23 mouse cellular contexts compared by ENCODE assay signal in the genomic region with DNA sequence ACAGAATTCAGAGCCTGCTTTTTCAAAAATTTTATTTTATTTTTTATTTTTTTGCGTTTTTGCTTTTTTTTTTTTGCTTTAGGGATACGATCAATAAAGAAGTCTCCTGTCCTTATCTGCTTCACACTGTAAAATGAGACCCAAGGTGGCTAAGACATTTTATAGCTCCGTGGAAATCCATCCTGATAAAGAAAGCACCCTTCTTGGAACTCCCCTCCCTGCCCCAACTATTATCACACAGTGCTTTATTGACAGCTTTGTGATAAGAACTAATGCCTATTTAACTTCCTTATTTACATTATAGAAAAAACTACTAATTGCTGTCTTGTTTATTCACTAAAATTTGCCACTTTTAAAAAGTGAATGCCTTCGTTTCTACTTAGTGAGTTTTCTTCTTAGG.
A peak's percentile ranks its signal among the peaks of the same experiment; 100 is the strongest.
DNase-seq lines count a peak whose midpoint lies in the region; ATAC-seq and TF ChIP-seq lines count a peak whose summit lies in the region.
"Had no signal": no experiment of that assay in that cellular context is flagged by ENCODE, and none has a peak within 500 bp of the region (broad histone marks: within the 10 kb centered on the region; RNA-seq: fewer than 3 reads in every experiment).

No protein-coding gene starts in this region.

- no peak for TF ChIP-seq POLR2A in MEL (IDR thresholded peaks at IDR 0.05; ENCODE audit: control insufficient read depth in 1 of 2, insufficient read depth in 1 of 2, low read depth in 1 of 2, low read length in 2 of 2, poor library complexity in 1 of 2)

- WGBS in intestine, embryonic 16.5 days, result 41% methylated on average over 4 of the region's 4 CpGs
- WGBS in liver, embryonic 16.5 days (ENCODE audit: insufficient replicate concordance), result 26% methylated on average over 4 of the region's 4 CpGs

- ATAC-seq in intestine, embryonic 16.5 days, result peak; percentile 80
- ATAC-seq in liver, embryonic 16.5 days (ENCODE audit: low read depth), result peak; percentile 45; the same call in 1 of the 2 replicates
- ATAC-seq: activated CD4-positive, CD25-positive, alpha-beta regulatory T cell, adult 4 months; CD4-positive, CD25-positive, alpha-beta regulatory T cell, adult 4 months; forebrain, embryonic 16.5 days; hindbrain, postnatal 0 days; Patski had no signal

- no peak overlapping the region for H3K4me3 ChIP-seq in MEL (ENCODE audit: control insufficient read depth in 1 of 2, insufficient read depth in 1 of 2, low read depth in 2 of 2, low read length in 2 of 2)
- H3K4me3 ChIP-seq in intestine, embryonic 16.5 days (ENCODE audit: low read length), result no peak overlapping the region
- no peak overlapping the region for H3K4me3 ChIP-seq in liver, embryonic 16.5 days (ENCODE audit: low read depth, low read length)
- H3K4me3 ChIP-seq: embryonic facial prominence, embryonic 13.5 days; forebrain, embryonic 12.5 days; gastrocnemius, adult 2 months; heart, embryonic 10.5 days; hindbrain, embryonic 13.5 days had no signal

- H3K79me2 ChIP-seq in MEL (ENCODE audit: control insufficient read depth, insufficient read depth, low read length, poor library complexity), result no peaks in the 10 kb centered on the region

- no peaks in the 10 kb centered on the region for H3K27me3 ChIP-seq in MEL (ENCODE audit: control insufficient read depth in 1 of 2, insufficient read depth in 2 of 2, low read length in 2 of 2)
- H3K27me3 ChIP-seq in intestine, embryonic 16.5 days (replicated peaks; ENCODE audit: control insufficient read depth, insufficient read depth, low read length), result no peaks in the 10 kb centered on the region
- H3K27me3 ChIP-seq in liver, embryonic 16.5 days (ENCODE audit: control insufficient read depth, insufficient read depth, low read depth, low read length), result no peaks in the 10 kb centered on the region
- H3K27me3 ChIP-seq: embryonic facial prominence, embryonic 13.5 days; forebrain, embryonic 12.5 days; hindbrain, embryonic 13.5 days; Patski had no signal

- peak; percentile 91 to 94 for TF ChIP-seq EP300 in MEL (IDR thresholded peaks at IDR 0.05; ENCODE audit: low read depth in 1 of 2, low read length in 2 of 2)

- H3K4me2 ChIP-seq in intestine, embryonic 16.5 days (ENCODE audit: low read depth, low read length), result no peak overlapping the region
- H3K4me2 ChIP-seq in liver, embryonic 16.5 days (ENCODE audit: low read depth, low read length), result no peak overlapping the region
- H3K4me2 ChIP-seq: embryonic facial prominence, embryonic 13.5 days; forebrain, embryonic 12.5 days; hindbrain, embryonic 13.5 days had no signal

- peaks cover 0 to 30% of the 10 kb centered on the region in 2 experiments; a peak in 2 of 4 replicates for H3K36me3 ChIP-seq in MEL (ENCODE audit: control insufficient read depth in 1 of 2, insufficient read depth in 2 of 2, low read length in 2 of 2)
- H3K36me3 ChIP-seq in intestine, embryonic 16.5 days (ENCODE audit: control insufficient read depth, insufficient read depth, low read length), result no peaks in the 10 kb centered on the region
- H3K36me3 ChIP-seq in liver, embryonic 16.5 days (ENCODE audit: control insufficient read depth, insufficient read depth), result no peaks in the 10 kb centered on the region
- H3K36me3 ChIP-seq: embryonic facial prominence, embryonic 13.5 days; forebrain, embryonic 12.5 days; heart, embryonic 10.5 days; hindbrain, embryonic 13.5 days had no signal

- no peaks in the 10 kb centered on the region for H3K9me3 ChIP-seq in MEL (replicated peaks; ENCODE audit: insufficient read depth, low read length)
- no peaks in the 10 kb centered on the region for H3K9me3 ChIP-seq in intestine, embryonic 16.5 days (ENCODE audit: control insufficient read depth, low read length)
- no peaks in the 10 kb centered on the region for H3K9me3 ChIP-seq in liver, embryonic 16.5 days (replicated peaks; ENCODE audit: control insufficient read depth, low read length)
- H3K9me3 ChIP-seq: embryonic facial prominence, embryonic 13.5 days; forebrain, embryonic 12.5 days; heart, embryonic 10.5 days; hindbrain, embryonic 13.5 days had no signal

- DNase-seq in MEL (ENCODE audit: low read depth, low spot score), result peak; percentile 54
- no peak for DNase-seq in heart, postnatal 36 days
- DNase-seq in kidney, adult 9 months, result no peak
- no peak for DNase-seq in frontal cortex, adult 2 months (ENCODE audit: extremely low spot score in 1 of 2, low spot score in 1 of 2)
- DNase-seq: adrenal gland, postnatal 14 days; cerebellum, adult 18-20 months; cerebellum, adult 9-11 months; cerebellum, postnatal 36 days; gastrocnemius, adult 2 months; gastrocnemius, postnatal 36 days; heart, adult 11 months; heart, postnatal 10 days had no signal

- no peak overlapping the region; the same call in 1 of the 2 replicates for H3K27ac ChIP-seq in MEL (ENCODE audit: control insufficient read depth, low read depth, low read length)
- no peak overlapping the region for H3K27ac ChIP-seq in intestine, embryonic 16.5 days (ENCODE audit: low read length)
- no peak overlapping the region for H3K27ac ChIP-seq in liver, embryonic 16.5 days (ENCODE audit: low read length)
- H3K27ac ChIP-seq: embryonic facial prominence, embryonic 13.5 days; forebrain, embryonic 12.5 days; gastrocnemius, adult 2 months; heart, embryonic 10.5 days; hindbrain, embryonic 13.5 days; hindbrain, postnatal 0 days had no signal

- peaks cover 14 to 16% of the 10 kb centered on the region in 2 experiments for H3K4me1 ChIP-seq in MEL (ENCODE audit: control insufficient read depth in 1 of 2, insufficient read depth in 2 of 2, low read length in 2 of 2)
- H3K4me1 ChIP-seq in intestine, embryonic 16.5 days (ENCODE audit: control insufficient read depth, insufficient read depth, low read length), result 0 out of 2 replicates have a peak, but pooled peaks cover 5% of the 10 kb centered on the region
- no peaks in the 10 kb centered on the region; the same call in 1 of the 2 replicates for H3K4me1 ChIP-seq in liver, embryonic 16.5 days (ENCODE audit: control insufficient read depth, low read depth, low read length)
- H3K4me1 ChIP-seq: embryonic facial prominence, embryonic 13.5 days; forebrain, embryonic 12.5 days; heart, embryonic 10.5 days had no signal

- intact Hi-C loops in heart, postnatal 36 days (cut with DNase I), result no loop called here

- TF ChIP-seq CTCF in MEL (IDR thresholded peaks at IDR 0.05 in 2 of 3, conservative IDR thresholded peaks at IDR 0.05 in 1 of 3; ENCODE audit: control insufficient read depth in 1 of 3, insufficient read depth in 1 of 3, low read depth in 2 of 3, low read length in 3 of 3, poor library complexity in 1 of 3, severe bottlenecking in 1 of 3), result no peak

- TF ChIP-seq RAD21 in MEL (IDR thresholded peaks at IDR 0.05; ENCODE audit: low read depth, low read length), result no peak

- H3K9ac ChIP-seq in MEL (ENCODE audit: control insufficient read depth, low read depth, low read length, poor library complexity, severe bottlenecking), result no peak overlapping the region; the same call in 1 of the 2 replicates
- H3K9ac ChIP-seq in intestine, embryonic 16.5 days (ENCODE audit: low read depth, low read length), result no peak overlapping the region
- no peak overlapping the region for H3K9ac ChIP-seq in liver, embryonic 16.5 days (ENCODE audit: low read depth, low read length)
- H3K9ac ChIP-seq: embryonic facial prominence, embryonic 13.5 days; forebrain, embryonic 12.5 days; hindbrain, embryonic 13.5 days had no signal

TF ChIP-seq in MEL, 35 proteins besides CTCF, POLR2A, EP300 and RAD21 (continues in another document):
- no peak for TF ChIP-seq NRF1 (IDR thresholded peaks at IDR 0.05; ENCODE audit: insufficient read depth, low read depth, low read length, poor library complexity, severe bottlenecking)
- TF ChIP-seq E2F4 (IDR thresholded peaks at IDR 0.05; ENCODE audit: borderline replicate concordance, low read depth, low read length), result no peak
- no peak for TF ChIP-seq ZC3H11A (IDR thresholded peaks at IDR 0.05; ENCODE audit: low read depth, low read length)
- TF ChIP-seq UBTF (IDR thresholded peaks at IDR 0.05; ENCODE audit: borderline replicate concordance, insufficient read depth, low read depth, low read length), result no peak
- peak; percentile 92 for TF ChIP-seq MAZ (IDR thresholded peaks at IDR 0.05; ENCODE audit: low read depth, low read length)
- no peak for TF ChIP-seq ZMIZ1 (IDR thresholded peaks at IDR 0.05; ENCODE audit: low read depth, low read length)
- TF ChIP-seq MXI1 (IDR thresholded peaks at IDR 0.05; ENCODE audit: low read depth, low read length), result peak; percentile 38; the same call in 1 of the 2 replicates
- no peak for TF ChIP-seq MAX (IDR thresholded peaks at IDR 0.05; ENCODE audit: low read length)
- TF ChIP-seq USF2 (IDR thresholded peaks at IDR 0.05; ENCODE audit: borderline replicate concordance in 1 of 2, insufficient read depth in 1 of 2, low read depth in 1 of 2, low read length in 2 of 2), result no peak
- TF ChIP-seq MEF2A (IDR thresholded peaks at IDR 0.05; ENCODE audit: extremely low read depth, insufficient replicate concordance, low read depth, low read length, poor library complexity, severe bottlenecking), result no peak
- TF ChIP-seq GATA1 (IDR thresholded peaks at IDR 0.05; ENCODE audit: low read depth, low read length), result peak; percentile 97
- 0 out of 2 replicates have a peak, but pooled peaks have one; percentile 28 for TF ChIP-seq ZKSCAN1 (IDR thresholded peaks at IDR 0.05; ENCODE audit: low read depth, low read length)
- peak; percentile 36; the same call in 1 of the 2 replicates for TF ChIP-seq ELF1 (IDR thresholded peaks at IDR 0.05; ENCODE audit: low read depth, low read length)
- TF ChIP-seq MYC (IDR thresholded peaks at IDR 0.05; ENCODE audit: low read depth, low read length), result 0 out of 2 replicates have a peak, but pooled peaks have one; percentile 43
- TF ChIP-seq TBP (IDR thresholded peaks at IDR 0.05; ENCODE audit: low read depth, low read length), result no peak
- peak; percentile 84 for TF ChIP-seq TCF12 (IDR thresholded peaks at IDR 0.05; ENCODE audit: low read depth, low read length)
- TF ChIP-seq NELFE (IDR thresholded peaks at IDR 0.05; ENCODE audit: low read depth, low read length), result no peak
- no peak for TF ChIP-seq MYB (IDR thresholded peaks at IDR 0.05; ENCODE audit: low read depth, low read length)
- TF ChIP-seq MAFK (IDR thresholded peaks at IDR 0.05; ENCODE audit: borderline replicate concordance, low read depth, low read length), result peak; percentile 42; the same call in 1 of the 2 replicates
- TF ChIP-seq HCFC1 (IDR thresholded peaks at IDR 0.05; ENCODE audit: low read depth, low read length), result no peak
- TF ChIP-seq SIN3A (IDR thresholded peaks at IDR 0.05; ENCODE audit: low read length), result peak; percentile 85
- peak; percentile 82 for TF ChIP-seq ZNF384 (IDR thresholded peaks at IDR 0.05; ENCODE audit: low read depth, low read length)
- no peak for TF ChIP-seq TAL1 (IDR thresholded peaks at IDR 0.05; ENCODE audit: low read length)
- TF ChIP-seq USF1 (IDR thresholded peaks at IDR 0.05; ENCODE audit: low read depth, low read length), result no peak
- TF ChIP-seq BHLHE40 (IDR thresholded peaks at IDR 0.05; ENCODE audit: borderline replicate concordance, low read depth, low read length), result peak; percentile 18; the same call in 1 of the 2 replicates
